Mouse (Mus musculus): ENCODE measurements around the gene Polg2. TPM values are rescaled to one million over a fixed set of nuclear protein-coding genes. Genes with fewer than 3 reads are reported as not detected.
"Not testable (repeated sequence)": the region's sequence is repeated elsewhere in the genome, so short reads cannot be mapped to it uniquely, and the experiment has no call there.

Gene Polg2
- total RNA-seq, 2 experiments from 2014 or later = 3.0 TPM

GRCm38 (mm10) chr11:106728402-106729366 is 50.7 kb downstream of the Polg2 start:
- no peak for DNase-seq (ENCODE audit: low spot score in 2 of 2)

GRCm38 (mm10) chr11:106727967-106728366 is 51.4 kb downstream of the Polg2 start:
- DNase-seq (ENCODE audit: low spot score in 2 of 2) = no peak

- not testable (repeated sequence) for DNase-seq (ENCODE audit: low spot score in 2 of 2)
Observed at GRCm38 (mm10) chr11:106724916-106725235, 54.5 kb downstream of the Polg2 start.

GRCm38 (mm10) chr11:106724176-106724915 is 55.0 kb downstream of the Polg2 start:
- DNase-seq (ENCODE audit: low spot score in 2 of 2) = no peak

- DNase-seq (ENCODE audit: low spot score in 2 of 2) = no peak
Observed at GRCm38 (mm10) chr11:106723611-106724125, 55.7 kb downstream of the Polg2 start.

- no peak for DNase-seq (ENCODE audit: low spot score in 2 of 2)
Observed at GRCm38 (mm10) chr11:106722831-106723361, 56.4 kb downstream of the Polg2 start.

GRCm38 (mm10) chr11:106720379-106720778 is 59.0 kb downstream of the Polg2 start:
- DNase-seq (ENCODE audit: low spot score in 2 of 2) = no peak

Small RNAs within 50 kb of the gene (microRNA-seq; reads per million reads assigned to microRNA genes)
- gene Gm25994 = 0 reads per million in 2 experiments
- 19.9 to 22.4 reads per million in 2 experiments for gene Mir3064

Other genes starting within 250 kb of the Polg2 start
- gene Tex2, start 166.1 kb downstream of the Polg2 start, total RNA-seq (2021) = 100 to 1,000 TPM; 116 to 121 TPM
- gene Pecam1, start 28.9 kb downstream of the Polg2 start, total RNA-seq (2021) = 10 to 100 TPM; 19.3 to 20.1 TPM
- gene Milr1, start 28.3 kb downstream of the Polg2 start, total RNA-seq (2021) = under 1 TPM in 1 of 2 experiments, not detected in 1; 0.49 TPM
- gene Ddx5, start 9.6 kb upstream of the Polg2 start, total RNA-seq (2021) = 100 to 1,000 TPM; 670 TPM
- 10 to 100 TPM in 1 of 2 experiments, 1 to 10 TPM in 1; 8.3 to 10.8 TPM for gene Cep95, start 9.7 kb upstream of the Polg2 start, total RNA-seq (2021)
- 10 to 100 TPM; 25.1 to 27.1 TPM for gene Smurf2, start 141.2 kb upstream of the Polg2 start, total RNA-seq (2021)
- 10 to 100 TPM; 21.9 to 26.6 TPM for gene Kpna2, start 220.0 kb upstream of the Polg2 start, total RNA-seq (2021)
- gene 1810010H24Rik, start 246.1 kb upstream of the Polg2 start, total RNA-seq (2021) = 1 to 10 TPM; 3.2 to 4.7 TPM